Mouse (Mus musculus): Measurements from ENCODE around the gene C2cd2l.

GRCm38 (mm10) chr9:44332918-44333638 lies 13.0 kb upstream of the C2cd2l start:
- TF ChIP-seq POLR2A (IDR thresholded peaks at IDR 0.05; ENCODE audit: low read depth, low read length) (no peak), CTCF (conservative IDR thresholded peaks at IDR 0.05; ENCODE audit: insufficient read depth, insufficient read length, low read depth, low read length) (no peak)

All from kidney, adult 2 months (tissue).